Mouse (Mus musculus): Measurements from ENCODE around the gene Zscan20. TPM values are rescaled to one million over a fixed set of nuclear protein-coding genes. Genes with fewer than 3 reads are reported as not detected.
"Not testable (repeated sequence)": the region's sequence is repeated elsewhere in the genome, so short reads cannot be mapped to it uniquely, and the experiment has no call there.

Gene Zscan20
- polyA plus RNA-seq, 1 experiment from 2014 or later: 4.1 TPM

- 74% methylated on average over 3 of the region's 3 CpGs for WGBS
- H3K4me2 ChIP-seq (ENCODE audit: low read depth, low read length): no peak overlapping the region
- H3K4me3 ChIP-seq (ENCODE audit: low read depth, low read length): no peak overlapping the region
Observed at GRCm38 (mm10) chr4:128560327-128560726, 49.6 kb downstream of the Zscan20 start.

GRCm38 (mm10) chr4:128554198-128554597, 55.7 kb downstream of the Zscan20 start:
- Histone ChIP-seq H3K4me3 (ENCODE audit: low read depth, low read length) (no peak overlapping the region), H3K4me1 (ENCODE audit: control insufficient read depth, insufficient read depth, low read length) (no peaks in the 10 kb centered on the region), H3K27me3 (ENCODE audit: control insufficient read depth, insufficient read depth, low read length) (no peaks in the 10 kb centered on the region), H3K27ac (replicated peaks; ENCODE audit: low read depth, low read length) (no peak overlapping the region), H3K36me3 (replicated peaks; ENCODE audit: control insufficient read depth, insufficient read depth, low read depth, low read length) (no peaks in the 10 kb centered on the region), H3K9ac (replicated peaks; ENCODE audit: low read length) (no peak overlapping the region), H3K4me2 (ENCODE audit: low read depth, low read length) (no peak overlapping the region), H3K9me3 (replicated peaks; ENCODE audit: control insufficient read depth, low read length) (no peaks in the 10 kb centered on the region)
- DNase-seq (ENCODE audit: low spot score) (no peak), ATAC-seq (replicated peaks; ENCODE audit: insufficient number of reproducible peaks, low FRiP score, low TSS enrichment, low read depth) (0 out of 2 replicates have a peak, but pooled peaks have one; percentile 52)
- 92% methylated on average over 2 of the region's 2 CpGs for WGBS

More at GRCm38 (mm10) chr4:128560327-128560726, 49.6 kb downstream of the Zscan20 start:
- Histone ChIP-seq H3K9ac (replicated peaks; ENCODE audit: low read length) (no peak overlapping the region), H3K36me3 (replicated peaks; ENCODE audit: control insufficient read depth, insufficient read depth, low read depth, low read length) (no peaks in the 10 kb centered on the region), H3K27ac (replicated peaks; ENCODE audit: low read depth, low read length) (no peak overlapping the region), H3K9me3 (replicated peaks; ENCODE audit: control insufficient read depth, low read length) (no peaks in the 10 kb centered on the region), H3K4me1 (ENCODE audit: control insufficient read depth, insufficient read depth, low read length) (no peaks in the 10 kb centered on the region), H3K27me3 (ENCODE audit: control insufficient read depth, insufficient read depth, low read length) (no peaks in the 10 kb centered on the region)
- DNase-seq (ENCODE audit: low spot score) (no peak), ATAC-seq (replicated peaks; ENCODE audit: insufficient number of reproducible peaks, low FRiP score, low TSS enrichment, low read depth) (no peak)

GRCm38 (mm10) chr4:128550756-128551155, 59.1 kb downstream of the Zscan20 start:
- no peak for ATAC-seq (replicated peaks; ENCODE audit: insufficient number of reproducible peaks, low FRiP score, low TSS enrichment, low read depth)
- Histone ChIP-seq H3K9me3 (replicated peaks; ENCODE audit: control insufficient read depth, low read length) (no peaks in the 10 kb centered on the region), H3K4me3 (ENCODE audit: low read depth, low read length) (no peak overlapping the region), H3K27ac (replicated peaks; ENCODE audit: low read depth, low read length) (no peak overlapping the region), H3K4me2 (ENCODE audit: low read depth, low read length) (no peak overlapping the region), H3K27me3 (ENCODE audit: control insufficient read depth, insufficient read depth, low read length) (no peaks in the 10 kb centered on the region), H3K9ac (replicated peaks; ENCODE audit: low read length) (no peak overlapping the region), H3K4me1 (ENCODE audit: control insufficient read depth, insufficient read depth, low read length) (no peaks in the 10 kb centered on the region), H3K36me3 (replicated peaks; ENCODE audit: control insufficient read depth, insufficient read depth, low read depth, low read length) (no peaks in the 10 kb centered on the region)
- WGBS: 91% methylated on average over 6 of the region's 6 CpGs
- DNase-seq (ENCODE audit: low spot score): no peak

GRCm38 (mm10) chr4:128543956-128544486, 65.9 kb downstream of the Zscan20 start:
- 69% methylated on average over 2 of the region's 2 CpGs for WGBS
- H3K36me3 ChIP-seq (replicated peaks; ENCODE audit: control insufficient read depth, insufficient read depth, low read depth, low read length); H3K9me3 ChIP-seq (replicated peaks; ENCODE audit: control insufficient read depth, low read length); H3K9ac ChIP-seq (replicated peaks; ENCODE audit: low read length); H3K4me1 ChIP-seq (ENCODE audit: control insufficient read depth, insufficient read depth, low read length); H3K27me3 ChIP-seq (ENCODE audit: control insufficient read depth, insufficient read depth, low read length); H3K4me3 ChIP-seq (ENCODE audit: low read depth, low read length); DNase-seq (ENCODE audit: low spot score); ATAC-seq (replicated peaks; ENCODE audit: insufficient number of reproducible peaks, low FRiP score, low TSS enrichment, low read depth); H3K4me2 ChIP-seq (ENCODE audit: low read depth, low read length); H3K27ac ChIP-seq (replicated peaks; ENCODE audit: low read depth, low read length): not testable (repeated sequence)

- WGBS: 18% methylated on average over 2 of the region's 2 CpGs
- Histone ChIP-seq H3K36me3 (replicated peaks; ENCODE audit: control insufficient read depth, insufficient read depth, low read depth, low read length) (no peaks in the 10 kb centered on the region), H3K27me3 (ENCODE audit: control insufficient read depth, insufficient read depth, low read length) (no peaks in the 10 kb centered on the region), H3K4me1 (ENCODE audit: control insufficient read depth, insufficient read depth, low read length) (no peaks in the 10 kb centered on the region), H3K9ac (replicated peaks; ENCODE audit: low read length) (no peak overlapping the region), H3K9me3 (replicated peaks; ENCODE audit: control insufficient read depth, low read length) (no peaks in the 10 kb centered on the region), H3K4me3 (ENCODE audit: low read depth, low read length) (no peak overlapping the region), H3K4me2 (ENCODE audit: low read depth, low read length) (no peak overlapping the region), H3K27ac (replicated peaks; ENCODE audit: low read depth, low read length) (no peak overlapping the region)
- peak; percentile 30 for DNase-seq (ENCODE audit: low spot score)
- no peak for ATAC-seq (replicated peaks; ENCODE audit: insufficient number of reproducible peaks, low FRiP score, low TSS enrichment, low read depth)
Observed at GRCm38 (mm10) chr4:128543378-128543777, 66.5 kb downstream of the Zscan20 start.

Other genes with a start within 250 kb of the Zscan20 start
- gene Tlr12, start 8.5 kb upstream of the Zscan20 start, polyA plus RNA-seq (2014; fragmentation: Nextera tagmentation; extraction: Ambion mirVana): 0.10 and 0.60 TPM in 2 replicates
- 65.7 and 68.0 TPM in 2 replicates for gene Phc2, start 44.6 kb upstream of the Zscan20 start, polyA plus RNA-seq (2014; fragmentation: Nextera tagmentation; extraction: Ambion mirVana)
- 0.11 and 0.18 TPM in 2 replicates for gene A3galt2, start 145.3 kb upstream of the Zscan20 start, polyA plus RNA-seq (2014; fragmentation: Nextera tagmentation; extraction: Ambion mirVana)
- 31.1 and 34.3 TPM in 2 replicates for gene Zfp362, start 195.9 kb upstream of the Zscan20 start, polyA plus RNA-seq (2014; fragmentation: Nextera tagmentation; extraction: Ambion mirVana)